Comparison of ENCODE assay signal across 8 mouse cellular contexts in genomic region chr11:75530325-75530724, GRCm38 (mm10). TPM values are rescaled to one million over a fixed set of nuclear protein-coding genes. Genes with fewer than 3 reads are reported as not detected.
DNase-seq lines count a peak whose midpoint lies in the region; ATAC-seq lines count a peak whose summit lies in the region.

No protein-coding gene starts in this region.

- ATAC-seq in intestine, embryonic 16.5 days: peak; percentile 41; the same call in 1 of the 2 replicates
- peak; percentile 52 for ATAC-seq in midbrain, embryonic 11.5 days (ENCODE audit: low FRiP score)

- 0% methylated on average over 10 of the region's 10 CpGs for WGBS in intestine, embryonic 16.5 days
- 0% methylated on average over 10 of the region's 10 CpGs for WGBS in midbrain, embryonic 11.5 days

- DNase-seq in adrenal gland, adult 8-10 months: peak; percentile 86
- DNase-seq in embryo, embryonic 9.5 days (ENCODE audit: extremely low spot score): peak; percentile 96
- DNase-seq in gastrocnemius, postnatal 4 days (ENCODE audit: low spot score in 2 of 2): peak; percentile 98 to 99
- DNase-seq in left cerebral cortex, postnatal 4 days: peak; percentile 98
- DNase-seq in midbrain, embryonic 11.5 days (ENCODE audit: low spot score, missing footprints): peak; percentile 100
- peak; percentile 100 for DNase-seq in right cerebral cortex, postnatal 4 days
- peak; percentile 90 for DNase-seq in yolk sac, embryonic 10.5 days (ENCODE audit: low spot score)

- intact Hi-C loops in left cerebral cortex, postnatal 4 days (cut with DNase I): loop anchor here (5.0 kb wide), 1 partner anchor 42 kb away; no protein-coding TSS in a partner anchor

- H3K27ac ChIP-seq in intestine, embryonic 16.5 days (ENCODE audit: low read length): no peak overlapping the region
- H3K27ac ChIP-seq in midbrain, embryonic 11.5 days (ENCODE audit: low read depth, low read length): 0 out of 2 replicates have a peak overlapping the region, but pooled peaks have one; percentile 86

- no peaks in the 10 kb centered on the region for H3K27me3 ChIP-seq in intestine, embryonic 16.5 days (replicated peaks; ENCODE audit: control insufficient read depth, insufficient read depth, low read length)
- H3K27me3 ChIP-seq in midbrain, embryonic 11.5 days (ENCODE audit: control insufficient read depth, insufficient read depth, low read length): no peaks in the 10 kb centered on the region

- H3K4me2 ChIP-seq in intestine, embryonic 16.5 days (ENCODE audit: low read depth, low read length): peak overlapping the region; percentile 82
- peak overlapping the region; percentile 99 for H3K4me2 ChIP-seq in midbrain, embryonic 11.5 days

- no peaks in the 10 kb centered on the region for H3K9me3 ChIP-seq in intestine, embryonic 16.5 days (ENCODE audit: control insufficient read depth, low read length)
- no peaks in the 10 kb centered on the region for H3K9me3 ChIP-seq in midbrain, embryonic 11.5 days (ENCODE audit: control insufficient read depth, low read length)

- peaks cover 12% of the 10 kb centered on the region for H3K4me1 ChIP-seq in intestine, embryonic 16.5 days (ENCODE audit: control insufficient read depth, insufficient read depth, low read length)
- H3K4me1 ChIP-seq in midbrain, embryonic 11.5 days (ENCODE audit: control insufficient read depth, insufficient read depth, low read length): peaks cover 5% of the 10 kb centered on the region

- peak overlapping the region; percentile 83 for H3K9ac ChIP-seq in intestine, embryonic 16.5 days (ENCODE audit: low read depth, low read length)
- peak overlapping the region; percentile 95 for H3K9ac ChIP-seq in midbrain, embryonic 11.5 days (ENCODE audit: low read length)

- H3K4me3 ChIP-seq in intestine, embryonic 16.5 days (ENCODE audit: low read length): peak overlapping the region; percentile 72
- H3K4me3 ChIP-seq in midbrain, embryonic 11.5 days (ENCODE audit: low read depth, low read length): peak overlapping the region; percentile 74

- H3K36me3 ChIP-seq in intestine, embryonic 16.5 days (ENCODE audit: control insufficient read depth, insufficient read depth, low read length): no peaks in the 10 kb centered on the region
- H3K36me3 ChIP-seq in midbrain, embryonic 11.5 days (ENCODE audit: control insufficient read depth, insufficient read depth, low read length): no peaks in the 10 kb centered on the region

RNA-seq across cellular contexts. Expression of gene Slc43a2, which starts 1.2 kb away (rescaled TPM):
- 10 to 100 TPM; 22.5 to 29.8 (median 23.2) TPM for total RNA-seq in adrenal gland, adult 8-10 months (2022)
- total RNA-seq in gastrocnemius, postnatal 4 days (2021): 10 to 100 TPM; 22.2 to 25.0 TPM
- 22.0 and 27.7 TPM in 2 replicates for polyA plus RNA-seq in intestine, embryonic 16.5 days (2015; fragmentation: Nextera tagmentation; extraction: Ambion mirVana)
- 10 to 100 TPM; 43.5 to 51.1 TPM for total RNA-seq in left cerebral cortex, postnatal 4 days (2021)
- polyA plus RNA-seq in midbrain, embryonic 11.5 days (2014; fragmentation: Nextera tagmentation; extraction: Ambion mirVana): 3.3 and 3.7 TPM in 2 replicates

RNA-seq across cellular contexts. Expression of gene Scarf1, which starts 17.0 kb away (rescaled TPM):
- 1 to 10 TPM; 6.0 to 9.4 (median 7.2) TPM for total RNA-seq in adrenal gland, adult 8-10 months (2022)
- 1 to 10 TPM; 7.5 to 9.0 TPM for total RNA-seq in gastrocnemius, postnatal 4 days (2021)
- polyA plus RNA-seq in intestine, embryonic 16.5 days (2015; fragmentation: Nextera tagmentation; extraction: Ambion mirVana): 5.6 and 6.0 TPM in 2 replicates
- 1 to 10 TPM; 3.0 to 3.5 TPM for total RNA-seq in left cerebral cortex, postnatal 4 days (2021)
- polyA plus RNA-seq in midbrain, embryonic 11.5 days (2014; fragmentation: Nextera tagmentation; extraction: Ambion mirVana): 2.9 and 3.4 TPM in 2 replicates

RNA-seq across cellular contexts. Expression of gene Rilp, which starts 20.4 kb away (rescaled TPM):
- 1 to 10 TPM; 3.6 to 8.9 (median 8.0) TPM for total RNA-seq in adrenal gland, adult 8-10 months (2022)
- total RNA-seq in gastrocnemius, postnatal 4 days (2021): 10 to 100 TPM; 16.4 to 24.5 TPM
- 2.4 and 2.7 TPM in 2 replicates for polyA plus RNA-seq in intestine, embryonic 16.5 days (2015; fragmentation: Nextera tagmentation; extraction: Ambion mirVana)
- 1 to 10 TPM; 1.8 to 1.9 TPM for total RNA-seq in left cerebral cortex, postnatal 4 days (2021)
- 0.53 and 0.72 TPM in 2 replicates for polyA plus RNA-seq in midbrain, embryonic 11.5 days (2014; fragmentation: Nextera tagmentation; extraction: Ambion mirVana)

RNA-seq across cellular contexts. Expression of gene Prpf8, which starts 43.7 kb away (rescaled TPM):
- total RNA-seq in adrenal gland, adult 8-10 months (2022): 100 to 1,000 TPM; 155 to 170 (median 167) TPM
- 10 to 100 TPM; 97.2 TPM for total RNA-seq in gastrocnemius, postnatal 4 days (2021)
- 34.8 and 36.3 TPM in 2 replicates for polyA plus RNA-seq in intestine, embryonic 16.5 days (2015; fragmentation: Nextera tagmentation; extraction: Ambion mirVana)
- total RNA-seq in left cerebral cortex, postnatal 4 days (2021): 100 to 1,000 TPM; 136 to 137 TPM
- 94.9 and 100.0 TPM in 2 replicates for polyA plus RNA-seq in midbrain, embryonic 11.5 days (2014; fragmentation: Nextera tagmentation; extraction: Ambion mirVana)

RNA-seq across cellular contexts. Expression of gene Pitpna, which starts 57.6 kb away (rescaled TPM):
- total RNA-seq in adrenal gland, adult 8-10 months (2022): 100 to 1,000 TPM; 172 to 186 (median 176) TPM
- 100 to 1,000 TPM; 106 to 117 TPM for total RNA-seq in gastrocnemius, postnatal 4 days (2021)
- 84.2 and 98.1 TPM in 2 replicates for polyA plus RNA-seq in intestine, embryonic 16.5 days (2015; fragmentation: Nextera tagmentation; extraction: Ambion mirVana)
- 100 to 1,000 TPM; 249 to 259 TPM for total RNA-seq in left cerebral cortex, postnatal 4 days (2021)
- 87.9 and 90.7 TPM in 2 replicates for polyA plus RNA-seq in midbrain, embryonic 11.5 days (2014; fragmentation: Nextera tagmentation; extraction: Ambion mirVana)
